Comparison of ENCODE assay signal across 13 mouse cellular contexts in genomic region chr13:39307845-39308244, GRCm38 (mm10).
DNase-seq lines count a peak whose midpoint lies in the region; TF ChIP-seq lines count a peak whose summit lies in the region.
"Had no signal": no experiment of that assay in that cellular context is flagged by ENCODE, and none has a peak within 500 bp of the region (broad histone marks: within the 10 kb centered on the region; RNA-seq: fewer than 3 reads in every experiment).

No protein-coding gene starts in this region.

- WGBS in lung, adult 2 months: 69% methylated on average over 9 of the region's 9 CpGs

- intact Hi-C loops in heart, postnatal 10 days (cut with DNase I): no loop called here

- TF ChIP-seq CTCF in lung, adult 2 months (IDR thresholded peaks at IDR 0.05; ENCODE audit: insufficient read depth, low read length): no peak

- H3K4me3 ChIP-seq in lung, adult 2 months (replicated peaks; ENCODE audit: extremely low read depth, low read depth, low read length): no peak overlapping the region
- H3K4me3 ChIP-seq: hindbrain, embryonic 13.5 days had no signal

- no peaks in the 10 kb centered on the region for H3K4me1 ChIP-seq in lung, adult 2 months (ENCODE audit: control insufficient read depth, insufficient read depth, low read length)
- H3K4me1 ChIP-seq: hindbrain, embryonic 13.5 days had no signal

- no peak for TF ChIP-seq POLR2A in lung, adult 2 months (IDR thresholded peaks at IDR 0.05; ENCODE audit: borderline replicate concordance, extremely low read depth, low read depth, low read length)

- peak; percentile 2 for DNase-seq in adrenal gland, postnatal 25 days
- DNase-seq in adrenal gland, postnatal 4 days (ENCODE audit: low spot score in 2 of 2): no peak
- DNase-seq in heart, postnatal 10 days: peak; percentile 2 to 22
- DNase-seq in heart, adult 9 months (ENCODE audit: low spot score in 2 of 2): no peak
- peak; percentile 9 for DNase-seq in lung, postnatal 10 days
- no peak for DNase-seq in lung, adult 2 months
- peak; percentile 11 for DNase-seq in kidney, postnatal 14 days
- no peak for DNase-seq in layer of hippocampus, postnatal 10 days (ENCODE audit: low spot score in 2 of 2)
- DNase-seq: B cell, adult 2 months; heart, adult 18-20 months; midbrain, embryonic 14.5 days; thymus, adult 18-20 months had no signal

Comparison
In these comparisons a context has a peak if more than half of its experiments do, and no peak if none do; other contexts are left out.
1. DNase-seq: peak in adrenal gland, postnatal 25 days (single experiment), heart, postnatal 10 days (2 of 2), lung, postnatal 10 days (single experiment) and kidney, postnatal 14 days (single experiment); none in adrenal gland, postnatal 4 days (0 of 2), heart, adult 9 months (0 of 2), lung, adult 2 months (single experiment) and layer of hippocampus, postnatal 10 days (0 of 2).